Mouse (Mus musculus) CD4-positive, CD25-positive, alpha-beta regulatory T cell, adult 2 months (primary cell): Measurements from ENCODE around the gene Six3.

Source experiments
- DNase-seq: peaks from one replicate; pipeline ENCODE4 v3.0.0-alpha.2; 2012; ENCODE audit warnings: low read depth, low spot score

Six3 gene

DNA sequence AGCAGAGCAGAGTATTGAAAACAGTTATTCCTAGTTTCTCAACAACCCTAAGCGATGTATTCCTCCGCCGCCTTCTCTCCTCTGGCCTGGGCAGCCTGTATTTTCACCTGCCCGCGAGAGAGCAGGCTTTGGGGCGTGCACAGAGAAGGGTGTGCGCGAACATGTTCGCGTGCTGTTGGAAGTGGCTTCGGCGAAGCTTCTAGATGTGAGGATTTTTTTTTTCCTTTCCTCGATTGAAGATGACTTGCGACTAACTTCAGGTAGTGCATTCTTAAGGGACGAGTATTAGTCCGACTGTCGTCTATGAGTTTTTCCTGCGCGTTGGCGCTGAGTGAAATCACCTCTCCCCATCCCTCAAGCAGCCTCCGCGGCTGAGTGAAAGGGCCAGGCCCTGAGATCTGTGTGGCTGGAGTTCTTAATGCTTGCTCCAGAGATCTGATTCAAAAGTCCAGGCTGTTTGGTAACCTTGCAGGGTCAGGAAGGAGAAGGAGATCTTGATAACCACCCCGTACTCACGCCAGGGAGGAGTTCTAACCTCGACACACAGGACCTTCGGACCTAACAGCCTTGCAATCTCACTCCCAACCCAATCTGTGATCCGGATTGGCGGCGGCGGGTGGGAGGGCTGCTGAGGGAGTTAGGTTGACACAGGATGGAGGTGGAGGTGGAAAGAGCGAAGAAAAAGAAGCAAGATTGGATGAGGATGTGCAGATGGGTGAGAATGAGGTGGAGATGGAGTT, 712 bp upstream of the Six3 start:
- DNase-seq: no peak

DNA sequence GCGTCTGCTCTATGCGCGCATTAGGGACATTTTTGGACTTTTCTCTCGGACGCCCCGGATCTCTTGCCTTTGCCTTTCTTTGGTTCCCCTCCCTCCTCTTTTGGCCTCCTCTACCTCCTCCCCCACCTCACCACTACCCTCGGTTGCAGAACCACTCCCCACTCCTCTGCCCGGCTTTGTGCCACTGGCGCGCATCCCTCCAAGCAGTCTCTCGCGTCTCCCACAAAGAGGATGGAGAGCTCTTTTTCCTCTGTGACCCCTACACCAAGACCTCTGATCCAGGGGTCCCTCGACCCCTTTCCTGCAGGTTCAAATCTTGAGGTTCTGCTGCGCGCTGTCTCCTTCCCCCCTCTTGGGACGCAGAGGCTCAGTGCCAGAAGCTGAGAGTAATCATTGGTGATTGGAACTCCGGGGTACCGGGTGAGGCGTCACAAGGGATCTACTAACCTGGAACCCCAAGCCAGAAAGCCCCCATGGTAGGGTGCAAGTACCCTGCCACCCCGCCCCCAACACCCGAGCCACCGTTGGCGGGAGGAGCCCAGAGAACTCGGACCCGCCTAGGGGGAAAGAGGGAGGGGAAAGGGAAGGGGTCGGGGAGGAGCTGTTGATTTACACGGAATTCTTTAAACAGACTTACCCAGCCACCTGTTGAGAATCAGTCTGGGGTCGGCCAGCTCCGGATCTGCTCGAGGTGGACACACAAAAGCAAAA, 758 bp downstream of the Six3 start:
- DNase-seq: no peak

DNA sequence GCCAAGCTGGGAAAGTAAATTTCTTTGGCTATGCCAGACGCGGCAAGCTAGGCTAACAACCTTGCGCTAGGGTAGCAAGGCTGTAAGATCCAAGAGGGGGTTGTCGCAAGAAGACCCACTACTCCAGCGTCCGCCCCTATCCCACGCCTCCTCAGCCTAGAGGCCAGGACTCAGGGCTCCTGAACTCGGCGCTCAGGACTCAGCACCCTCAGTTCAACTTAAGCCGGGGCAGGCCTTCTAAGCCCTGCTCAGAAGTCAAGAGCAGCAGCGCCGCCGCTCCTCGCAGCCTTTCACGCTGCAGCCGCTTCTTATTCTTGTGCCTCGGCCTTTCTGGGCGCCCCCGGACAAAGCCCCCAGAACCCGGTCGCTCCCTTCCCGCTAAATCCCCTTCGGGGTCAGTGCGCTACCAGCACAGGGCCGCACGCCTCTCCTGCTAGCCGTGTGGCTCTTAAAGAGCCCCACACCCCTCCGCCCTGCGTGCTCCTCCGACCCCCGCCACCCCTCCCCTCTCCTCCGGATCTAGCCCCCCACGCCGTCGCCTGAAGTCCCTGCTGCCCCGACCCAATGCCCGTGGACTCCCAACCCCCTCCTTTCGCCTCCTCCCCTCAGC, 1.4 kb downstream of the Six3 start:
- DNase-seq: no peak

DNA sequence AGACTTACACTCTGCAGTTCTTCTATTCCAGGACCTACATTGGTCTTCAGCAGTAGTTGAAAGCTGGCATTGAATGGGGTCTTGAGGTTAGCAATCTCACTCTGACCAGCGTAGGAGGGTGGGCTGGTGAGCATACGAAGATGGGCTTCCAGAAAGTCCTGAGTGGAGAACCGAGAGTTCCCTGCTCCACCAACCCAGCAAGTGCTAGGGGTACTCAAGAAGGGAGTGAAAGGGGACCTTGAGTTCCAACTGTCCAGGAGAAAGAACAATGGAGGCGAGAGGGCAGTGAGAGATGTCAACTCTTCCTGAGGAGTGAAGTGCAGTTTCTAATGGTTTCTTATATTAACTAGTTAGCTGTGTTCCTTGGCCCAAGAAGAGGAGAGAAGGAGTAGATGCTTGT, 2.2 kb downstream of the Six3 start:
- no peak for DNase-seq

DNA sequence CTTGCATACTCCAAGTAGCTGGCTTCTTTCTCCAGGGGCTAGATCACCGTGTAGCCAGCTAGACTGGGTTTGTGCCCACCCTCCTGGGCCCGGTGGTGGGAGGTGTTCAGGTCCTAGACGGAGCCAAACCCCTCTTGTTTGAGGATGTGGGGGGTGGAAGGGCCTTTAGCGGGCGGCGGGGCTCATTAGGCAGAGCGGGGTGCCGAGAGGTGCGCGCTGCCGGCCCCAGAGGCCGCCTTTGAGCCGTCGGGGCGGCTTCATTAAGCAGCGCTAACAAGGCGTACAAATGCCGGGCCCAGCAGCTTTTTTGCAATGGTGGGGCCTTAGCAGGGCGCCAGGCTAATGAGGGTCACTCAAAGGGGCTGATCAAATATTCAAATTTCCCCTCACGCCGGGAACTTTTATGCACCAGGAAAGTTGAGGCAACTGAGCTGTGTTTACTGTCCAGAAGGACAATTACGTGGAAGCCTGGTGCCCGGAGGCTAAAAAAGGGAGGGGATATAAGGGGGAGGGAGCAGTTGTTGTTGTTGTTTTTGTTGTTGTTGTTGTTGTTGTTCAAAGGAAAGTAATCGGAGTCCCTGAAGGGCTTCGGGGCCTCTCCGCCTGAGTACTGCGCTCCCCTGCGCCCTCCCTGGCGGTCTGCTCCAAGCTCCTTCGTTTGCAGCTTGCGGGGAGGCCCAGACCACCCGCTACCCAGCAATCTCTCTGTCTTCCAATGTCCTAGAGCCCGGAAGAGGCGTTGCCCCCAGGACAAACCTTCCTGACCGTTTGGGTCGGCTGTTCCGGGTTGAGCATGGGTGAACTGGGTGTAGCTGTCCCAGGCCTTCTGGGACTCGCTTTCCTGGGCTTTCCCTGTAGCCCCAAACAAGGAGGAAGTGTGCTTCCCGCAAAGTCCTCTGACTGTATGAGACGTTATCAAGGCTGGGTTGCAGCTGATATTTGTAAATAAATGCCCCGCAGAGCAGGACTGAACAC, 3.4 kb downstream of the Six3 start:
- no peak for DNase-seq

DNA sequence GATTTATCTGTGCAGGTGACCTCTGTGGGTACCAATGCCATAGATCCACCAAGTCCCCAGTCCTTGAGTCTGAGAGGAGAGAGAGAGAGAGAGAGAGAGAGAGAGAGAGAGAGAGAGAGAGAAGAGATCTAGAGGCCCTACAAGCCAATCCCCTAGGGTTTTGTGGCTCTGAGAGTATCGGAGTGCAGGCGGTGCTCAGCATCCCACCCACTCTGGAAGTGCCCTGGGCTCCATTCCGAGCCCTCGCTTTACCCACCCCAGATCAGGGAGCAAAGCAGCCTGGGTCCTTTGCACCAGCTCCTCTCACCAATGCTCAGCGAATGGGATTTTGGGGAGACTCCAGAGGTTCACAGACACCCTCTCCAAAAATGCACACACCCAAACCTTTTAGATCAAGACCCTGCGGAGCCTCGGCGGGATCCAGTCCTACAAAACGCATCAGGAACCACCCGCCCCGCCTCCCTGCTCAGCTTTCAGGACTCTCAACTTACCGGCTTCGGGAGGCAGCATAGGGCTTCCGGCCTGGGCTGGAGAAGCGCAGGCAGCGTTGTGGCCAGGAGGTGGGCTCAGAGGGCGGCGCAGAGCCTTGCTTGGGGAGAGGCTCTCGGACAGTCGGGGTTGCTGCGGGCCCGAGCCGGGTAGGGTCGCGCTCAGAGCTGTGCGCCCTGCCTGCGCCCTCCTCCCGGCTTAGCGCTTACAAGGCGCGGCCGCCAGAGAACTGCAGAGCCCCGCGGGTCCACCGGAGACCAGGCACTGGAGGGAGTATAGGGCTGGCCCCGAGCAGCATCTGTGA, 4.4 kb downstream of the Six3 start:
- DNase-seq: no peak

DNA sequence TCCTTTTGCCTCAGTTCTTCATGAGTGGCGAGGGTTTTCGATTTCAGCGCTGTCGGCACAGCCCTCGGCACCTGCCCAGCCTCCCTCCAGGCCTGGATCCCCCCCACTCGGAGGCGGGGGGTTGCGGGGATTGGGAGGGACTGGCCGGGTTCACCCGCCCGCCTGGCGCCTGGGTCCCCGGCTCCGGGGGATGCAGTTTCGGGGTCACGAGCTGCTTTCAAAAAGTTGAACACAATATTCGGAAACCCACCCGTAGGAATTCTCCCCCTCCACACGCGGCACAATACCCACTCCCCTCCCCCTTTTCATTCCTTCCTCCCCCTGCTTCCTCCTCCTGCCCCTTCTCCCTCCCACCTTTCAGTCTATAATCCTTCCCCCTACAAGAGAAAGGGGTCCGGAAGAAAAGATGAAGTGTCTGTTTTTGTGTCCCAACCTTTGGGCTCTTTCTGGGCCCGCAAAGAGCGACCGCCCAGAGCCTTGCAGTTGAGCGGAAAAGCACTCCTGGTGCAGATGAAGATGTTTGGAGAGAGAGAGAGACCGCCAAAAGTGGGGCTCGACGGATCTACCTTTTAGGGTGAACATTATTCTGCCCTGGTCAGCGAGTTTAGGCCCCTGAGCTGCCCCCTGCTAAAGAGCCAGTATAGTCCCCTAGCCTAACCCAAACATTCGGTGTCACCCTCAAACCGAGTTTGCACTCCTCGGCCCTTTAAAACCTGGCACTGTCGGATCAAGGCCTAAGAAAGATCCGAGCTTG, 5.1 kb downstream of the Six3 start:
- DNase-seq: no peak

DNA sequence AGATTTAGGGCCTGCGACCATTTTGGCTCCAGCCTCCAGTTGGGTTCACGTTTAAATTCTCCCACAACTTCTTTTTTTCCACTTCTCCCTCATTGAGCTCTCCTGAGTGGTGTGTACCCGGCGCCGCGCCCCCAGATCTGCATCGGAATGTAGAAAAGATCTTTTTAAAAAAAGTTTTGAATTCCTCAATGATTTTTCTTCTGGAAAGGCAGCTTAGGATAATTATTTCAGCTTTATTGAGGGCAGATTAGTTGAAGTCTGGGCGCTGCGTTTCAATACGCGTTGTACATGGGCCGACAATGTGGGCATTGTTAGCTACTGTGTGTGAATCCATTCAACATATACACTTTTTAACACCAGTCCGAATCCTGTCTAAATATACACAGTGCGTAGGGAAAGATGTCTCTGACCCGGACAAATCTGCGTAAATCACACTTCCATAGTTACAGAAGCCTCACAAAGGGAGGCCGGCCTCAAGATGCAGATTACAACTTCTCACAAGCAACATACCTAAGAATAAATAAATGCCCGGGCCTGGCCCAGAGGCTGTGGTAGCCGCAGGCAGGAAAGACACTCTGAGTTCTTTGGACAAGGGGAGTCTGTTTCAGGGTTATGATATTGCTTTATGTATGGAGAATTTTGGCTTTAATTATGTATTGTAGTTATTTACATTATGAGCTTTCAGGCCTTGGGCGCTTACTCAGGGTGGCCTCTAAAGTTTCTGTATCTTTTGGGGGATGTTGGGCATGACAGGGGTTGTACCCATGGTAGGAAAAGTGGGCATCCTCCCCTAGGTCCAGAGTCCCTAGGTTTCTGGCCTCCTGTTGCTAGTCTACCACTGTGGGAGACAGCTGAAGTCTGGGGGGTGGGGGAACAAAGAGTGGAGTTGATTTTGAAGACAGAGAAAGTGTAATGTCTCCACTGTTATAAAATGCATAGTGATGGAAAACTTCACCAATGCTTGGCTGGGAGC, 6.0 kb downstream of the Six3 start:
- DNase-seq: no peak

DNA sequence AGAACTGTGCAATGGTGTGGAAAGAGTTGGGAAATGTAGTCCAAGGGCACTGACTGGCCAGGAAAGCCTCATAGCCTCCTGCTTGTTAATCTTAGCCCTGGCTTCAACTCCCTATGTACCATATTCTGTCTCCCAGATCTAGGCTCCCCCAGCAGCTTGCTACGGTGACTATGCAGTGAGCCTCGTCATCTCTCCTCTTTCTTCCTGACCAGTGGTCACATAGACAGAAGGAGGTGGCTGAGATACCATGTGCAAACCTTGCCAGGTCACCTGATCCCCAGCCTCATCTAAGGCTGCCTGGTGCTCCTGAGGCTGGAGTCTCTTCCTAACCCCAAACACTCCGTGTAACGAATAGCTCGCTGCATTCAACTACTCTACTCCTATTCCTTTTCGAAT, 6.7 kb downstream of the Six3 start:
- no peak for DNase-seq

DNA sequence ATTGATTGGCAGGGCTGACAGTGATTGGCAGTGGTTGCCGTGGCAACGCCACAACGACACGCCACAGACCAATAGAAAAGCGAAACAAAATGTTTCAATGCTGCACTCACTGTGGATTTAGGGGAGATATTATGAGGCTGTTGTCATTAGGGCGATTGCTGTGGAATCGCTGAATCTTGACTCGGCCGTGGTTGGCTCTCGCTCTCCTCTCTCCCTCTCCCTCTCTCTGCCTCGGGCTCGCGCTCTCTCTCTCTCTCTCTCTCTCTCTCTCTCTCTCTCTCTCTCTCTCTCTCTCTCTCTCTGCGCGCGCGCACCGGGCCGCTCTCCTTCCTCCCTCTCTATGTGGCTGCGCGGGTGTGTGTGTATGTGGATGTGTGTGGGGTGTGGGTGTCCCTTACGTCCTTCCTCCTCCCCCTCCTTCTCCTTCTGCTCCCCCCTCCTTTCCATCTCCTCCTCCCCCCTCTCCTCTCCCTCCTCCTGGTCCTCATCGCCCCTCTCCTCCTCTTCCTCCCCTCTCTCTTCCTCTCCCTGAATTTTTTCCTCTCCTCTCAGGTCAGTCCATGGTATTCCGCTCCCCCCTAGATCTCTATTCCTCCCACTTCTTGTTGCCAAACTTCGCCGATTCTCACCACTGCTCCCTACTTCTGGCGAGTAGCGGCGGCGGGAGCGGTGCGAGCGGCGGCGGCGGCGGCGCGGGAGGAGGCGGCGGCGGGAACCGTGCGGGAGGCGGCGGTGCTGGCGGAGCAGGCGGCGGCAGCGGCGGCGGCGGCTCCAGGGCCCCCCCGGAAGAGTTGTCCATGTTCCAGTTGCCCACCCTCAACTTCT, 7.5 kb downstream of the Six3 start:
- DNase-seq: peak; percentile 37

DNA sequence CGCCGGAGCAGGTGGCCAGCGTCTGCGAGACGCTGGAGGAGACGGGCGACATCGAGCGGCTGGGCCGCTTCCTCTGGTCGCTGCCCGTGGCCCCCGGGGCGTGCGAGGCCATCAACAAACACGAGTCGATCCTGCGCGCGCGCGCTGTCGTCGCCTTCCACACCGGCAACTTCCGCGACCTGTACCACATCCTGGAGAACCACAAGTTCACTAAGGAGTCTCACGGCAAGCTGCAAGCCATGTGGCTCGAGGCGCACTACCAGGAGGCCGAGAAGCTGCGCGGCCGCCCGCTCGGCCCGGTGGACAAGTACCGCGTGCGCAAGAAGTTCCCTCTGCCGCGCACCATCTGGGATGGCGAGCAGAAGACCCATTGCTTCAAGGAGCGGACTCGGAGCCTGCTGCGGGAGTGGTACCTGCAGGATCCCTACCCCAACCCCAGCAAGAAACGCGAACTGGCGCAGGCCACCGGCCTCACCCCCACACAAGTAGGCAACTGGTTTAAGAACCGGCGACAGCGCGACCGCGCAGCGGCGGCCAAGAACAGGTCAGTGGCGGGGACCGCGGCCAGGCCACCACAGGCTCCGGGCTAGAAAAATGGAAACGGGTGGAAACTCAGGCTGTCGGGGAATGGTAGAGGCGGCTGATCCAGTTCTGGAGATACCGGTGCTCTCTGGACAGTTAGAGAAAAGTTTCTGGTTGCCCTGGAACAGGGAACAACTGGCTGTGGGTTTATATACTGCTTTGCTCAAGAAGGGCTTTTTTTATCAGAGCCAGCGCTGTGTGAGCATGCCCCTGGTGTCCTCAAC, 8.3 kb downstream of the Six3 start:
- peak; percentile 20 for DNase-seq

DNA sequence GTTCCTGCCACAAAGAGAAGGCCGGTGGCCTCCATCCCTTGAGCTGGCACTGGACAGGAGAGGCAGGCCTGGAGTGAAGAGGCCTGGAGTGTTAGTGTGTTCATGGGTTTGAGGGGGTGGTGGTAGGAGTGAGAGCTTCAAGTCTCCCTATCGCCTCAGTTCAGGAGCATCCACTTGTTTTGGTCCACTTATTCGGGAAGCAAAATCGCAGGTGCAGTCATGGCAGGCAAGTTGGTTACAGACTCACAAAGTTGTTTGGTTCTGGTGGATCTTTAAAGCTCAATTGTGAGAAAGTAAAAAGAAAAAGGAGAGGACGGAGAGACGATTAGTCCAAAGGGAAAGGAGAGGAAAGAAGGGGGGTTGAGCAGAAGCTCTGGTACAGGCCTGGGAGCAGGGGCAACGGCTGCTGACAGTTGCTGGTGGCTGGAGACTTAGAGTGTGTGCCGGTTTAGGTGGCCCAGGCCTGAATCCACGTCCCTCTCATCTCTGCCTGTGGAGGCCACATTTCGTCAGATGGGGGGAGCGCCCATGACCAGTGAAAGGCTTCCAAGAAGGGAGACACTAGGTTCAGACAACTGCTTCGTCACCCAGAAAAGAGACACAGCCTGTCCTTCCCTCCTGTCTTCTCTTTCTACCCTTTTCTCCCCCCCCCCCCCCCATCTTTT, 9.2 kb downstream of the Six3 start:
- DNase-seq: no peak

DNA sequence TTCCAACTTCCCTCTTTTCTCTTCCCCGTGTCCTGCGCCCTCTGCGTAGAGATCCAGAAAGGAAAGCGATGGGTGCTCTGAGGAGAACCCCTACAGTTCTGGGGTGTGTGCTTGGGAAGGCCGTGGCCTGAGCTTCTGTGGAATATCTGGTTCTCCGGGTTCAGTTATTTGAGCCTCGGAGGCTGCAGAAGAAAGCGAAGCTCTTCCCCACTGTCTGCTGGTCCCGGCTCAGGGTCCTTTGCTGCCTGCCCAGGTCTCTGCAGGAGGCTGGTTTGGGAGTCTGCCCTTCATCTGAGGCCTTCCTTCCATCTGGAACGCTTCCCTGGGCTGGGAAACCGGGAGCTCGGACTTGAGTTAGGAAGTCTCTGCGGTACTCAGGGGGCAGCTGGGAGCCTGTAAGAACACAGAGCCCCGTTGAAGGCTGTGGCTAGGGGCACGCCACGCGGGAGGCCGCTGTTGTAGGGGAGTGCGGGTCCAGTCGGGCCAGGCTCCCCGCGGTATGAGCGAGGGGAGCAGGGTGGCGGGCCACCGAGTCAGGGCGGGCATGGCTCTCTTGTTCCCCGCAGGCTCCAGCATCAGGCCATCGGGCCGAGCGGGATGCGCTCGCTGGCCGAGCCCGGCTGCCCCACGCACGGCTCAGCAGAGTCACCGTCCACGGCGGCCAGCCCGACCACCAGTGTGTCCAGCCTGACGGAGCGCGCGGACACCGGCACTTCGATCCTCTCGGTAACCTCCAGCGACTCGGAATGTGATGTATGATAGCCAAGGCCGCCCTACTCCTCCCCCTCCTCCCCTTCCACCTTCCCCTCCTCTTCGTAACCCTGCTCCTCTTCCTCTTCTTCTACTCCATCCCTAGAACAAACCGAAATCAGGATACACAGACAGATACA, 10.0 kb downstream of the Six3 start:
- no peak for DNase-seq

DNA sequence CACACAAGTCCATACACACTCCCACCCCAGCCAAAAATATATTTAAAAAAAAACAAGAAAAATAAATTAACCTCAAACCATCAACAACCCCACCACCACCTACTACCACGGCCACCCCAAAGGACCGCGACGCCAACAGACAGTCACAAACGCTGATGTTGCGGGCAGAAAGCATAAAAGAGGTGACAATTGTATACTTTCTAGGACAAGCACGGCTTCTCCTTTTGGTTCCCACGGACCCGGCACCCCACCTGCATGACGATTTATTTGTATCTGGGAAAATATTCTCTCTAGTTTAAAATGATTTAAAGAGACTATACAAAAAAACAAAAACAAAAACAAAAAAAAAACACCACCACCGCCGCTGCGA, 10.6 kb downstream of the Six3 start:
- DNase-seq: no peak

DNA sequence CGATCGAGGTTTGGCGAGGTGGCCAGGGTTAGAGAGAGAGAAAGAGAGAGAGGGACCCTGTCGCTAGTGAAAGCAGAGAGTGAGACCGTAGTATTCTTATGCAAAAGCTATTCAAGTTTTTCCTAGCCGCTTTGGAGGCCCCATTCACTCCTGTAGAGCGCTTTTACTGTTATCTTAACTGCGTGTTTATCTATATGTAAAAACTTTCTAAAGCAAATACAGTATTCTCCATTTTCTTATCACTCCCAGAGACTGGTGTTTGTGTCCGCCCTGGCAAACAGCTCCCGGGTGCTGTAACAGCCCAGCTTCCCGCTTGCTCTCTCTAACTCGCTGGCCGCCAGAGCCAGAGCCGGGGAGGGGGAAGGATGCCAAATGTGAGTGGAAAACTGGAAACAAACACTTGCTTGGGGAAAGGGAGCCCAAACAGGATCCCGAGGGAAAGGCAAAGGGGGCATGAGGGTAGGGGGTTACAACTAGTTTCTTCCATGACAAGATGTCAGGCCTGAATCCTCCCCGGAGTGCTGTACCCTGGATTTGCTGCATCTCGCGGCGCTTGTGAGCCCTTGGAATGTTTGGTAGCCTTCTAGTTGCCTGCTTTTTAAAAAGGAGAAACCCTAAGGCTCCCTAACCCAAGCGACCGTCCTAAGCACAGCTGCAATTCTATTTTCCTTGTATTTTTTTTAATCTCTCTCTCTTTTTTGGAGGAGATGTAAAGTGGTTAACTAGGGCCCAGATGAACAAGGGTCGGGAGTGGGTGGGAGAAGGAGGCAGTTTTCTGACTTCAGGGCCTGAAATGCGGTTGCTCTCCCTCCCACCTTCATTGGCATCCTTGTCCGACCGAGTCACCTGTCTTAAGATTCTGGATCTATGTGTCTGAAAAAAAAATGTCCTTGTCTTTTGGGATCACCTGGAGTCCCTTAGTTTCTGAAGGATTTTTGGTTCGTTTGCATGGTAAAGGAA, 11.9 kb downstream of the Six3 start:
- DNase-seq: no peak
